Mouse (Mus musculus) ES-Bruce4 (cell line): ENCODE measurements around the gene Satb2. TPM values are rescaled to one million over a fixed set of nuclear protein-coding genes. Genes with fewer than 3 reads are reported as not detected.
"Not testable (repeated sequence)": the region's sequence is repeated elsewhere in the genome, so short reads cannot be mapped to it uniquely, and the experiment has no call there.

ENCODE experiments used
- H3K27ac ChIP-seq: 2 replicates; pipeline ENCODE4 v1.5.1; 2012; ENCODE audit warnings: low read length, inconsistent platforms; ENCODE audit not compliant: insufficient read depth
- H3K27me3 ChIP-seq: 2 replicates; pipeline ENCODE4 v1.6.1; 2012; ENCODE audit warnings: mild to moderate bottlenecking, low read length, inconsistent platforms; ENCODE audit not compliant: control insufficient read depth, poor library complexity, insufficient read depth, severe bottlenecking
- H3K36me3 ChIP-seq: 2 replicates; pipeline ENCODE4 v1.6.1; 2012; ENCODE audit warnings: inconsistent platforms, mild to moderate bottlenecking, low read length, moderate library complexity; ENCODE audit not compliant: control insufficient read depth, poor library complexity, insufficient read depth, severe bottlenecking
- H3K4me1 ChIP-seq: one replicate; pipeline ENCODE4 v1.8.1; 2011; ENCODE audit warnings: low read length; ENCODE audit not compliant: control insufficient read depth, insufficient read depth
- H3K4me3 ChIP-seq: 2 replicates; pipeline ENCODE4 v1.5.1; 2011; ENCODE audit warnings: low read depth, mild to moderate bottlenecking, low read length
- H3K9ac ChIP-seq: 2 replicates; pipeline ENCODE4 v1.6.1; 2012; ENCODE audit warnings: low read depth, mild to moderate bottlenecking, inconsistent platforms; ENCODE audit not compliant: poor library complexity, severe bottlenecking
- H3K9me3 ChIP-seq: replicated peaks from 2 replicates; pipeline ENCODE4 v1.6.1; 2012; ENCODE audit warnings: mild to moderate bottlenecking, low read length, inconsistent platforms; ENCODE audit not compliant: control insufficient read depth, poor library complexity, insufficient read depth, severe bottlenecking
- CTCF ChIP-seq: IDR thresholded peaks from one replicate; pipeline ENCODE4 v1.8.1; 2011; ENCODE audit warnings: low read depth, low read length
- EP300 ChIP-seq: IDR thresholded peaks from 2 replicates; pipeline ENCODE4 v1.6.1; 2011; ENCODE audit warnings: low read depth, low read length; ENCODE audit not compliant: insufficient read depth
- POLR2A ChIP-seq: IDR thresholded peaks from one replicate; pipeline ENCODE4 v1.8.1; 2011; ENCODE audit warnings: low read length; ENCODE audit not compliant: insufficient read depth
- polyA plus RNA-seq: library from polyadenylated mRNA; stranded (reverse); fragments of >200 nt; gene quantifications from 2 replicates; pipeline ENCODE4 v1.2.4, GENCODE M21; 2011; ENCODE audit warnings: low read depth; ENCODE audit not compliant: missing spikeins, insufficient read depth, insufficient read length

The Satb2 gene
- polyA plus RNA-seq, 1 experiment, result 5.2 TPM

- Histone ChIP-seq H3K36me3 (no peaks in the 10 kb centered on the region), H3K4me1 (no peaks in the 10 kb centered on the region), H3K4me3 (no peak overlapping the region), H3K27ac (no peak overlapping the region), H3K9me3 (no peaks in the 10 kb centered on the region), H3K9ac (no peak overlapping the region), H3K27me3 (no peaks in the 10 kb centered on the region)
- TF ChIP-seq EP300 (no peak), POLR2A (no peak), CTCF (no peak)
Measured at GRCm38 (mm10) chr1:56812961-56813360, 165.5 kb downstream of the Satb2 start.

DNA sequence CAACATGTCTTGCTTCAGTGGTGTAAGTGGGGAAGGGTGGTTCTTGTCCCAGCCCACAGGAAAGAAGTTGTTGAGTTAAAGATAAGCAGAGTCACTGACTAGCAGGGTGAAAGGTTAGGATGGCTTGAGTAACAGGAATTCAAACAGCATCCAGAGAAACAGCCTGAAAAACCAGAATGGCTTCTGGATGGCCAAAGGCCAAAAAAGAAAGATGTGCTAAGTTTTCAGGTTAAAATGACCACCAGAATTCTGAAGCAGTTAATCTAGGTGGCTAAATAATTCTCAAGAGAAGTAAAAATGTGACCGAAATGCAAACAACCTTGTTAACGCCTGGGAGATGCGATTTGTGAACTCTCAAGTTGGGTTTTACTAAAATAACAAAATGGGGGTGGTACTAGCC, 167.0 kb downstream of the Satb2 start:
- Histone ChIP-seq H3K27ac (no peak overlapping the region), H3K4me3 (no peak overlapping the region), H3K36me3 (no peaks in the 10 kb centered on the region), H3K4me1 (no peaks in the 10 kb centered on the region), H3K9ac (no peak overlapping the region), H3K9me3 (no peaks in the 10 kb centered on the region), H3K27me3 (no peaks in the 10 kb centered on the region)
- TF ChIP-seq POLR2A, result no peak
- no peak for TF ChIP-seq EP300
- TF ChIP-seq CTCF, result no peak

DNA sequence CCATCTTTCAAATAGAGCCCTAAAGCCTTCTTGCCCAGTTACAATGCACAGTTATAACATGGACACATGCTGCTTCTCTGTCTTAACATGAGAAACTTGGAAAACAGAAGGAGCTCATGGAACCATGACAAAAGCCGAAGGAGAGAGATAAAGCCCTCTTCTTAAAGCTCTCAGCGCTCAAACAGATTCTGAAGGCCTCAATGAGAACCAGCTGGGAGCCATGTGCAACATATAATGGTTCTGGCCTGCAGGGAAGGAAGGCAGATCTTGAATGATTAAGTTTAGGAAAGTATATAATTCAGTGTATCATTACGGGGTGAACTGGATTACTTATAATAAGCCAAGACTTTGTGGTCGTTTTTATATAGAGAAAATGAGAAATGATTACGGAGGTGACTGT, 172.4 kb downstream of the Satb2 start:
- Histone ChIP-seq H3K36me3 (no peaks in the 10 kb centered on the region), H3K4me3 (no peak overlapping the region), H3K27ac (no peak overlapping the region), H3K27me3 (no peaks in the 10 kb centered on the region), H3K4me1 (no peaks in the 10 kb centered on the region), H3K9me3 (no peaks in the 10 kb centered on the region), H3K9ac (no peak overlapping the region)
- TF ChIP-seq CTCF (no peak), EP300 (no peak), POLR2A (no peak)

DNA sequence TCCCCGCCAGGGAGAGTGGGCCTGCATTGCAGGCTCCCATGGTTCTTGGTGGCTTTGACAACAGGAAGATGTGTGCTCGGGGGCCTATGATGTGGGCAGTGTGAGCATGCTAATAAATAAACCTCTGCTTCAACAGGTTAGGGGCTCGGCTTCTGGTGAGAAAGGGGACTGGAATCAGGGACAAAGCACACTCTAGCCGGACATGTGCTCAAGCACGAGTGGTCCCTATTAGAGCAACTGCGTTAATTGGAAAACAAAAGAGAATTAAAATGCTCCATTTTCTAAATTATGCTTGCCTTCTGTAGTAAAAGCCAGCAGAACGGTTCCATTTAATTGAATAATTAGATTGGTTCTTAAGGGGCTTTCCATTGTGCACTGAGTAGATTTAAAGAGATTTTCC, 177.8 kb downstream of the Satb2 start:
- H3K9ac ChIP-seq, result no peak overlapping the region
- no peaks in the 10 kb centered on the region for H3K36me3 ChIP-seq
- H3K27ac ChIP-seq, result no peak overlapping the region
- no peaks in the 10 kb centered on the region for H3K27me3 ChIP-seq
- H3K4me1 ChIP-seq, result no peaks in the 10 kb centered on the region
- no peaks in the 10 kb centered on the region for H3K9me3 ChIP-seq
- no peak overlapping the region for H3K4me3 ChIP-seq
- TF ChIP-seq EP300 (no peak), POLR2A (no peak), CTCF (no peak)

GRCm38 (mm10) chr1:56795016-56795608, 183.3 kb downstream of the Satb2 start:
- H3K9ac ChIP-seq, result no peak overlapping the region
- H3K9me3 ChIP-seq, result no peaks in the 10 kb centered on the region
- no peak overlapping the region for H3K27ac ChIP-seq
- no peaks in the 10 kb centered on the region for H3K36me3 ChIP-seq
- TF ChIP-seq POLR2A (no peak), EP300 (no peak), CTCF (no peak)
- no peaks in the 10 kb centered on the region for H3K4me1 ChIP-seq
- no peak overlapping the region for H3K4me3 ChIP-seq
- no peaks in the 10 kb centered on the region for H3K27me3 ChIP-seq

- Histone ChIP-seq H3K9ac (no peak overlapping the region), H3K9me3 (no peaks in the 10 kb centered on the region), H3K4me3 (no peak overlapping the region), H3K27me3 (no peaks in the 10 kb centered on the region), H3K4me1 (no peaks in the 10 kb centered on the region), H3K36me3 (no peaks in the 10 kb centered on the region), H3K27ac (no peak overlapping the region)
- TF ChIP-seq POLR2A (no peak), EP300 (no peak), CTCF (no peak)
Measured at GRCm38 (mm10) chr1:56789641-56790040, 188.8 kb downstream of the Satb2 start.

- H3K4me1 ChIP-seq, result not testable (repeated sequence)
Measured at GRCm38 (mm10) chr1:56782139-56782538, 196.3 kb downstream of the Satb2 start.

More at GRCm38 (mm10) chr1:56782139-56782538, 196.3 kb downstream of the Satb2 start:
- H3K9me3 ChIP-seq, H3K4me3 ChIP-seq, H3K9ac ChIP-seq, H3K27ac ChIP-seq, H3K27me3 ChIP-seq, H3K36me3 ChIP-seq: not testable (repeated sequence)
